Mouse (Mus musculus) olfactory bulb, adult 2 months (tissue): ENCODE results near the gene Dock4.

Experiments
- CTCF ChIP-seq: fragments of 200-500 bp; IDR thresholded peaks from 2 replicates; pipeline ENCODE4 v1.5.1; 2012; ENCODE audit warnings: low read depth, mild to moderate bottlenecking, low read length, moderate library complexity; ENCODE audit not compliant: insufficient read depth
- POLR2A ChIP-seq: fragments of 200-500 bp; IDR thresholded peaks from 2 replicates; pipeline ENCODE4 v1.6.1; 2012; ENCODE audit warnings: mild to moderate bottlenecking, low read depth, low read length, moderate library complexity; ENCODE audit not compliant: insufficient read depth

GRCm38 (mm10) chr12:40484224-40484623, 38.5 kb downstream of the Dock4 start:
- TF ChIP-seq CTCF (no peak), POLR2A (no peak)
